Mouse (Mus musculus) skeletal muscle tissue, postnatal 0 days (tissue): ENCODE results near the gene Gm8978. TPM values are rescaled to one million over a fixed set of nuclear protein-coding genes. Genes with fewer than 3 reads are reported as not detected.

Experiments used
- microRNA-seq, 2 experiments: library from miRNA; unstranded; fragments of <30 nt; microRNA quantifications; one replicate each; pipeline ENCODE4; 2016
- polyA plus RNA-seq: library from polyadenylated mRNA; unstranded; fragments of >200 nt; fragmentation: Nextera tagmentation; extraction: Ambion mirVana; gene quantifications from 2 replicates; pipeline ENCODE4 v1.2.1, GENCODE M21; 2015

Gene Gm8978
- polyA plus RNA-seq: not detected in 2 replicates

GRCm38 (mm10) chr19:33625152-33625551 lies at the start of gene Gm8978:
Gene Gm8978 (minus strand): TSS chr19:33625252.

Small RNA genes within 50 kb of the gene (microRNA-seq; reads per million reads assigned to microRNA genes)
- 0 reads per million in 2 experiments for gene Gm27440

Other genes starting within 250 kb of the Gm8978 start
- gene Rnls, start 233.0 kb downstream of the Gm8978 start, polyA plus RNA-seq: 8.2 and 8.8 TPM in 2 replicates
- gene Lipo4, start 107.5 kb downstream of the Gm8978 start, polyA plus RNA-seq: not detected in 2 replicates
- gene Lipo2, start 126.1 kb upstream of the Gm8978 start, polyA plus RNA-seq: 0.14 and 0.28 TPM in 2 replicates
- gene Lipo3, start 136.7 kb upstream of the Gm8978 start, polyA plus RNA-seq: 6.1 and 6.7 TPM in 2 replicates
- gene Lipo1, start 162.2 kb upstream of the Gm8978 start, polyA plus RNA-seq: not detected in 2 replicates